Mouse (Mus musculus): ENCODE data around the gene Tex2.

DNA sequence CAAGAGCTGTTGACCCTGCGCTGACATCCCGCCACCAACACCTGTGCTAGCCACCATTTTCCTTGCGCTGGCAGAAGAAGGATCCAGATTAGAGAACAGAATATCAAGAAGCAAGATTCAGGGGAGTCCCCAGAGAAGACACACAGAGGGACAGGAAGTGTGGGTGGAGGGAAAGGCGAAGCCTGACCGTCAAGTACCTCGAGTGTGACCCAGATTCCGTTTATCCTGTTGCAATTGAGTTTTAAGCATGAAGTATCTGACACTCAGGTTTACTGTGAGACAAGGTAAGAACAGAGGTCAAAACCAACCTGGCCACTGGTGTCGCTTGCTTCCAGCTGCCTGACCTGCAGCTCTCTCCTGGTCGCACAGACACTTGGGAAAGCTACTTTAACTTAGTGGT, 68.3 kb downstream of the Tex2 start:
- no peak for TF ChIP-seq CTCF (IDR thresholded peaks at IDR 0.05; ENCODE audit: borderline replicate concordance, insufficient read depth, low read length)
- TF ChIP-seq POLR2A (IDR thresholded peaks at IDR 0.05; ENCODE audit: low read depth, low read length), result no peak

Measured in embryonic fibroblast, embryonic 13.5 days (primary cell).